Mouse (Mus musculus): ENCODE data around the gene Tm2d3. TPM values are rescaled to one million over a fixed set of nuclear protein-coding genes. Genes with fewer than 3 reads are reported as not detected.

Tm2d3 gene
- polyA plus RNA-seq, 1 experiment from 2014 or later, result 89.4 TPM

DNA sequence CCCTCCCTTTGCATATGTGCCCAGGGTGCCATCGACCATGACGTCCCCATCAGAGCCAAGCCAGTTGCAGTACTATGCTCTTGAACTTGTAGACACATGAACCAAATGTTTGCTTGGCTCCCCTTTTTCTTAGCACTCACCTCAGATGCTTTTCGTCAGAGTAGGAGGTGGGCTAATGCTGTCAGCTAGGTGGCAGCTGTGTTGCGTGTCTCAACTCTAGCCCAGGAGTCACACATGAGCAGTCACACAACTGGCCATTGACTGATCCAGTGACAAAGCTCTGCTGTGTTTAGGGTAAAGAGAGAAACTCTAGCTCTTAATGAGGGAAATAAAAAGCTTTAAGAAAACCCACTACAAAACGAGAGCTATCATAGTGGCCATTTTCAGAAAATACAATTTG lies 22.8 kb downstream of the Tm2d3 start:
- no peak overlapping the region for H3K27ac ChIP-seq
- WGBS, result 62% methylated on average over 5 of the region's 5 CpGs
- H3K36me3 ChIP-seq, result no peaks in the 10 kb centered on the region
- H3K4me3 ChIP-seq (replicated peaks), result no peak overlapping the region
- no peak for ATAC-seq (ENCODE audit: insufficient read depth, low FRiP score, low read depth)
- H3K4me2 ChIP-seq, result no peak overlapping the region
- H3K4me1 ChIP-seq, result no peaks in the 10 kb centered on the region
- H3K9me3 ChIP-seq, result no peaks in the 10 kb centered on the region
- no peak overlapping the region for H3K9ac ChIP-seq
- H3K27me3 ChIP-seq (replicated peaks), result no peaks in the 10 kb centered on the region

DNA sequence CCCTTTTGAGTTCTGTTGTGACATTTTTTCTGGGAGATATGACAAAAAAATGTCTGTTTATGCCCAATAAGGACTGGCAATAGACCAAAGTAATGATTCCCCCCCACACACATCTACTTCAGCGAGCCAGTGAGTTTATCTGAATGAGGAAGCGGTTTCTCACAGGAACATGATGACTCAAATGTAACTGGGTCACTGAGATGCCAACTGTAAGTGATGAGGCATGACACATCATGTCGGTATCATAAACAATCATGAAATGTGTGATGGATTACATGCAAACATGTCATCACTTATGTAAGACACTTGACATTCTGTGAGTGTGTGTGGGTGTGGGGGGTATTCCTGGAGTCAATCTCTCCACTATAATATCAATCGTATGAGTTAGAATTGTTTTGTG lies 23.3 kb downstream of the Tm2d3 start:
- ATAC-seq (ENCODE audit: insufficient read depth, low FRiP score, low read depth), result no peak
- Histone ChIP-seq H3K9me3 (no peaks in the 10 kb centered on the region), H3K27ac (no peak overlapping the region), H3K4me1 (no peaks in the 10 kb centered on the region), H3K4me3 (replicated peaks) (no peak overlapping the region), H3K4me2 (no peak overlapping the region), H3K36me3 (no peaks in the 10 kb centered on the region), H3K9ac (no peak overlapping the region), H3K27me3 (replicated peaks) (no peaks in the 10 kb centered on the region)
- 65% methylated on average over 4 of the region's 4 CpGs for WGBS

DNA sequence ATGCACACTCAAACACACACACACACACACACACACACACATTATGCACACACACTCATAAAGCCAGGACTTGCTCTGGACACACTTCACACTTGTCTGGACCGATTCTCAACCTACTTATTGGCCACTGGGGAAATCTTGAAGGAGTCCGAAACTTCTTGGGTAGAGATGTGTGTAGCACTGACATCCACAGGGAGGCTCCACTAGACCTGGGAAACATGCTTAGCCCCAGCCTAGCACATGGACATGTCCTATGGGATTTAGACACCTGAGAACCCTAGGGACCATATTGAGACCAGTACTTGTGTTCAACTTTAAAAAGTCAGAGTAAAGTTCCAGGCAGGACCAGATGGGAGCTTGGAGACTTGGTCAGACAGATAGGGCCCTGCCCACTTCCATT lies 43.1 kb downstream of the Tm2d3 start:
- 81% methylated on average over 2 of the region's 2 CpGs for WGBS

DNA sequence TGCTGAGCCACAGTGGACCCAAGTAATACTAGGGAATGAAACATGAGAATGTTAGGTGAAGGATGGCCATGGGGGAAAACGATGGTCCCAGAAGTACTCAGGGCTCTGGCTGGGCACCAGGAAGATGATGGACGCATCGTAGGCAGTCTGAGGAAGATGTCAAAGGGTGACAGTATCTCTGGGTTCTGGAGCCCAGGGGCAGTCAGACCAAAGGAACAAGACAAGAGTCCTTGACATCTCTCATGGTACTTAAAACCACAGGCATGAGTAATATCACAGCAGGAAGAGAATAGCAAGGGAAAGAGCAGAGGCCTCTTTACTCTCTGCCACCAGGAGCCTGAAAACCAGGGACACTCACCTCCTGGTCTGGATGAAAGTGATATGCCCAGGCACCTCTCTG lies 44.3 kb downstream of the Tm2d3 start:
- Histone ChIP-seq H3K9me3 (no peaks in the 10 kb centered on the region), H3K36me3 (no peaks in the 10 kb centered on the region), H3K4me3 (replicated peaks) (no peak overlapping the region), H3K4me1 (no peaks in the 10 kb centered on the region), H3K27ac (no peak overlapping the region), H3K27me3 (replicated peaks) (no peaks in the 10 kb centered on the region), H3K9ac (no peak overlapping the region), H3K4me2 (no peak overlapping the region)
- no peak for ATAC-seq (ENCODE audit: insufficient read depth, low FRiP score, low read depth)
- WGBS, result 88% methylated on average over 3 of the region's 3 CpGs

More for the DNA sequence above, 43.1 kb downstream of the Tm2d3 start:
- no peak for ATAC-seq (ENCODE audit: insufficient read depth, low FRiP score, low read depth)
- H3K4me1 ChIP-seq, result no peaks in the 10 kb centered on the region
- H3K27me3 ChIP-seq (replicated peaks), result no peaks in the 10 kb centered on the region
- H3K36me3 ChIP-seq, result no peaks in the 10 kb centered on the region
- H3K27ac ChIP-seq, result no peak overlapping the region
- H3K4me3 ChIP-seq (replicated peaks), result no peak overlapping the region
- H3K9me3 ChIP-seq, result no peaks in the 10 kb centered on the region
- no peak overlapping the region for H3K4me2 ChIP-seq
- no peak overlapping the region for H3K9ac ChIP-seq

DNA sequence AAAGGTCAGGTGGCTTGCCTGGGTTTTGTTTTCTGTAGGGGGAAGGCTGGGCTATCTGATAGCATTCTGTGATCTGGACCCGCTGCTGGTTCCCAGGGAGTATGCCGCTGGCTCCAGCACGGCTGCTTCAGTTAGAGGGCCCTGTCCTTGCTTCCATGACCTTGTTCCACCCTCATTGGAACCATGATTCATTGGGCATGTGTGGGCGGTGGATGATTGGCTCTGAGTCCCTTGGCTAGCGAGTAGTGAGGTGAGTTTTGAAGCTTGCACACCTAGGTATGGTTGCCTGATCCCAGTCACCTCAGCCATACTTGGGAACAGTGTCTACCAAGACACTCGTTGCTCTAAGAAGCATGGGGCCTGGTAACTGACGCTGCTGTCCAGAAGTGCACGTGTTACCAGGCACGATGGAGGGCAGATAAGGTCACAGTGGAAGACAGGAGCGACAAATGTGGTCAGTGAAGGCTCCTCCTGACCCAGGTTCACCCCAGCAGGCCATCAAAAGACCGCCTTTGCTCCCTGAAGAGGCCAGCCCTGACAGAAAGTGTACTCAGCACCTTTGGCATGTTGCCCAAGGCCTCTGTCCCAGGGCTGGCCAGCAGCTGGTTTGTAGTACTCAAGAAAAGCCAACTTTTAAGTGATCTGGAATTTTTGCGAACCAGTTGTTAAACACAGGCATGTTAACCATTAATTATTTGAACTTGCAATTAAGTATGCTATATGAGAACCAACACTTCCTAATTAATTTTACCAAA lies 46.5 kb downstream of the Tm2d3 start:
- Histone ChIP-seq H3K27me3 (replicated peaks) (no peaks in the 10 kb centered on the region), H3K9me3 (no peaks in the 10 kb centered on the region), H3K4me2 (no peak overlapping the region), H3K4me3 (replicated peaks) (no peak overlapping the region), H3K36me3 (no peaks in the 10 kb centered on the region), H3K27ac (no peak overlapping the region), H3K9ac (no peak overlapping the region), H3K4me1 (no peaks in the 10 kb centered on the region)
- WGBS, result 48% methylated on average over 12 of the region's 12 CpGs
- ATAC-seq (ENCODE audit: insufficient read depth, low FRiP score, low read depth), result peak; percentile 73; the same call in 1 of the 2 replicates

DNA sequence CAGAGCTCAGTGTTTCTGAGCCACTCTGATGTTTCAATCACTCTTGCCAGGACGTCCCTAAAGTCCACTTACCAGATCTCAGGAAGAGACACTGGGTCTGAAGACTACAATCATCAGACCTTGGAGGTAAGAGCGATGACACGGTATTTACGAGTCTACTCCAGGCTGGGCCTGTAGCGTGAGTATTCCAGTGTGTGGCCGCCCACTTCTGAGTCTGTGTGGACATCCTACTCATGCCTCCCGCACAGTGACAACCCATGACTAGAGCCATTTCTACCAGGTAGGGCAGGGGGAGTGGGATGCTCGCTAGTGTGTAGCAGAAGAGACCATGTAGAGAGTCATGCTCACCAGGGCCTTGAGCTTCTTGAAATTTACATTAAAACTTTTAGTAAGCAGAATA lies 51.9 kb downstream of the Tm2d3 start:
- Histone ChIP-seq H3K9ac (no peak overlapping the region), H3K36me3 (no peaks in the 10 kb centered on the region), H3K4me1 (no peaks in the 10 kb centered on the region), H3K4me2 (no peak overlapping the region), H3K9me3 (no peaks in the 10 kb centered on the region), H3K27ac (no peak overlapping the region), H3K27me3 (replicated peaks) (no peaks in the 10 kb centered on the region), H3K4me3 (replicated peaks) (no peak overlapping the region)
- 90% methylated on average over 8 of the region's 8 CpGs for WGBS
- ATAC-seq (ENCODE audit: insufficient read depth, low FRiP score, low read depth), result no peak

DNA sequence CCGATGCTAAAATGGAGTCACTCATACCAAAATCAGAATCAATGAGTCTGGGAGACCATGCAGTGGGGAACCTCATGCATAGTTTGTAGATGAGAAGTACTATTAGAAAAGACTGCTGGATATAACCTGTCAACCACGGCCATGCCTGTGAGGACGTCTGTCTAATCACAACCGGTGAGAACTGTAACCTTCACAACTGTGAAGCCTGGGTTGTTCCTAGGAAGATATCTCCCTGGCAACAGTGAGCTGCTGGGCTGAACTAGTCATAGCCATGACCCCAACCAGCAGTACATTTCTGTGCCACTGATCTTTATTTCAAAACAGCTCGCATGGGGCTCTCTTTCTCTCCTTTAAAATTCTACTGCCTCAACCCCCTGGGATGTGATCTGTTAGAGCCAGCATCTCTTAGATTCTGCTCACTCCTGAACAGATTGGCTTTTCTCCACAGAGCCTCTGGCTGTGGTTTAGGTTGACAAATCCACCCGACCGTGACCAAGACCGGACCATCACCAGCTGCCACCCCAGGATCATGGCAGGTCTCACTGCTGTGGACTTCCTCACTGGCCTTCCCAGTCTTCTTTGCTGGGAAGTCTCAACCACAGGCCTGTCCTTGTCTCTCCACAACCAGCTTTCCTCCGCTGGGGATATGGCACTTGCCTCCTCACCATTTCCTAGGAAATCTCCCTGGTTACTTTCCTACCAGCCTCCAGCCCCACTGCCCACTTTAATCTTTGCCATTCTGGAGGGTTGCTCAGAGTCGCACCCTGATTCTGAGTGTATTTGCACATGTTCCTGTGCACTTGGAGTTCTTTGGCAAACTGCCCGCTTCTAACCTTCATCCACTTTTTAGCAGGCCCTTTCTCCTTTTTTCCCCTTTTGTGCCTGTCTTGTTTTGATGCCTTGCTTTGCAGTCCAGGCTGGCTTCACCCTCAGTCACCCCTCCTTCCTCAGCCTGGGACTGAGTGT lies 57.3 kb downstream of the Tm2d3 start:
- H3K9me3 ChIP-seq, result no peaks in the 10 kb centered on the region
- H3K4me3 ChIP-seq (replicated peaks), result no peak overlapping the region
- no peak overlapping the region for H3K4me2 ChIP-seq
- H3K4me1 ChIP-seq, result no peaks in the 10 kb centered on the region
- H3K9ac ChIP-seq, result no peak overlapping the region
- no peaks in the 10 kb centered on the region for H3K36me3 ChIP-seq
- no peak overlapping the region for H3K27ac ChIP-seq
- H3K27me3 ChIP-seq (replicated peaks), result no peaks in the 10 kb centered on the region
- ATAC-seq (ENCODE audit: insufficient read depth, low FRiP score, low read depth), result no peak; the same call in 1 of the 2 replicates
- WGBS, result 84% methylated on average over 11 of the region's 11 CpGs

Other genes starting within 250 kb of the Tm2d3 start
- gene Tjp1, start 163.4 kb upstream of the Tm2d3 start, polyA plus RNA-seq (2015; fragmentation: Nextera tagmentation; extraction: Ambion mirVana), result 23.1 and 26.4 TPM in 2 replicates
- gene Tarsl2, start 46.3 kb upstream of the Tm2d3 start, polyA plus RNA-seq (2015; fragmentation: Nextera tagmentation; extraction: Ambion mirVana), result 9.4 and 10.0 TPM in 2 replicates
- 4.8 TPM in 2 replicates for gene Pcsk6, start 170.6 kb downstream of the Tm2d3 start, polyA plus RNA-seq (2015; fragmentation: Nextera tagmentation; extraction: Ambion mirVana)